Mouse (Mus musculus): ENCODE results near the gene Atad1.

Gene Atad1

DNA sequence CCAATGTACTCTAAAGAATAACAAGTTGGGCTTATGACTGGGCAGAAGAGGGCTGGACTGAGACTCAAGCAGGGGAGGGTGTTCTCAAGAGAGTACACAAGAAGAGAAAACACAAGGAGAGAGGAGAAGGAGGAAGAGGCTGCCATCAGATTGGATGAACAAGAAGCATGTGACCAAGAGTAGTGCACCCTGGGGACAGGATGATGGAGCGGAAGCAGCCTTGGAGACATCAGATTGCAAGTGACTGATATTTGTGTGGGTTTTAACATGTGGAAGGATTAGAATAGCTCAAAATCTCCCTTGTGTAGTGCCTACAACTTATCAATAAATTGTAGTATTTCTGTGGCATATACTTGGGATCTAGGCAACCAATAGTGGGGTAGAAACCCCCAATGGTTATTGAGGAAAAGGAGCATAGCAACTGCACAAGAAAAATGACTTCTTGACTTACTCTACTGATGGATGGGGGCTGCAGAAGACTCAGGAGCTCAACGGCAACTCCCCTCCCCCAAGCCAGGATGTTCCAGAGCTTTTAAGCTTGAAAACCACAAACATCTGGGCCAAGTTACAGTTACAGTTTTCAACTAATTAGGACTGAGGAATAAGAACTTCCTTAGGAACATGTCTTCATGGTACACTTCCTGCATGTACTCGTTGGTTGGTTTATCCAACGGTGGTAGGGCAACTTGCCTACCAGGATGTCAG lies 1.2 kb upstream of the Atad1 start:
- DNase-seq = peak; percentile 84

DNA sequence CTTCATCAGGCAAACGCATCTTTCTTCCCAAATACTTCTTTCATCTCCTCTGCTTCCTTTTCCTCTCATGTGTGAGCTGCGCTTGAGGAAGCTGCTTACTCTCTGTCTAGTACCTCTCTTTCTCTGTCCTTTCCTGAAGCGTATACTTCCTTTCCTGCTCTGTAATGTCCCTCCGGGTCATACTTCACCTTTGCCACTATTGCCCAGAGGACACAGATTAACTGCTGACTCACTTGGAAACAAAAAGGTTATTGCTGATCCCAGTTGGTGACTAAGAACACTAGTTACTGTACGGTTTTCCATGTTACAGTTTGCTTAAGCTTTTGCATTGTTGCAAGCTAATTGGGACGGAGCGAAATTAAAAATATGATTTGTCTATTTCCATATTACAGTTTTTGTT lies 1.7 kb downstream of the Atad1 start:
- peak; percentile 27 for DNase-seq

GRCm38 (mm10) chr19:32732922-32733321 lies 6.7 kb downstream of the Atad1 start:
- no peak for DNase-seq

DNA sequence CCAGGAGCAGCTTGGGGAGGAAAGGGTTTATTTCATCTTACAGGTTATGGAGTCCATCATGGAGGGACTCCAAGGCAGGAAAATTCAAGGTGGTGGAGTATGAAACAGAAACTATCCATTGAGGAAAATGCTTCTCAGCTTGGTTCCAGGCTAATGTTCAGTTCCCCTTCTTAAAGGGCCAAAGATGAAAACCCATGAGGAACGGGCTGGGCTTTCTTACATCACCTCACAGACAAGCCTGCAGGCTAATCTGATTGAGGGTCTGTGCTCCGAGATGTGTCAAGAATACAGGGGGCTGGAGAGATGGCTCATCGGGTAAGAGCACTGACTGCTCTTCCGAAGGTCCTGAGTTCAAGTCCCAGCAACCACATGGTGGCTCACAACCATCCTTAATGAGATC lies 9.8 kb downstream of the Atad1 start:
- peak; percentile 42 for DNase-seq

GRCm38 (mm10) chr19:32726451-32727325 lies 12.9 kb downstream of the Atad1 start:
- peak; percentile 73 for DNase-seq

GRCm38 (mm10) chr19:32723817-32724216 lies 15.8 kb downstream of the Atad1 start:
- peak; percentile 31 for DNase-seq

- DNase-seq = peak; percentile 4
Measured at GRCm38 (mm10) chr19:32720319-32720718, 19.3 kb downstream of the Atad1 start.

DNA sequence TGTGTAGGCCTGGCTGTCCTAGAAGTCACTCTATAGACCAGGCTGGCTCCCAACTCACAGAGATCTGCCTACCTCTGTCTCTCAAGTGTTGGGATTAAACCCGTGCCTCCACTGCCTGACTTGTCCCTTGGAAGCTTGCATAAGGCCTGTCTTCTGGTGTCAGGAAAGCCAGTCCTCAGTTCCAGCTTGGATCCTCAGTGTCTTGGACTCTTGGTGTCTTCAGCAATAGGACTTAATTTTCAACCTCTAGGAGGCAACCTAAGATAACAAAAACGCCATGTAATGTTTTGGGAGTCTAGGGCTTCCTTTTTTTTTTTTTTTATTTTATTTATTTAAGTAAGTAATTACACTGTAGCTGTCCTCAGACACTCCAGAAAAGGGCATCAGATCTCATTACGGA lies 22.0 kb downstream of the Atad1 start:
- DNase-seq = peak; percentile 77

GRCm38 (mm10) chr19:32715681-32716080 lies 23.9 kb downstream of the Atad1 start:
- DNase-seq = no peak

GRCm38 (mm10) chr19:32715201-32715600 lies 24.4 kb downstream of the Atad1 start:
- DNase-seq = peak; percentile 97

GRCm38 (mm10) chr19:32713471-32713870 lies 26.1 kb downstream of the Atad1 start:
- peak; percentile 84 for DNase-seq

DNA sequence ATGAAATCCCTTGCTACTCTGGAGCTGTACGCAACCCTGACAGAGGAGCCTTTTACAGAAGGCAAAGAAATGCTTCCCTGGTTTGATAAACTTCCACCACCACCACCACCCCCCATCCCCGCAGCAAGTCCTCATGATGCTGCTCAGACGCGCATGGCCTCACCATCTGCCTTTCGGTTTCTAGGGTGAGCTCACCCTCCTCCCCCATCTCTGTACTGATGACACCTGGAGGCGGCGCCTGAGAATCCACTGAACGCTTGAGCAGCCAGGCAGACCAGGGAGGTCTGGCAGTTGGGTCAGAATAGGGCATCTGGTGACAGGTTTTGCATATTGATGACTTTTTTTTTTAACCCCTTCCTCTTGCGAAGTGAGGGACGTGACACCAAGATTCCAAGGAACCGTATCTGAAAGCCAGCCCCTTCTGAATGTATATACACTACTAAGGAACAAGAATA lies 27.0 kb downstream of the Atad1 start:
- DNase-seq = peak; percentile 98

GRCm38 (mm10) chr19:32711761-32712541 lies 27.6 kb downstream of the Atad1 start:
- DNase-seq = peak; percentile 99

GRCm38 (mm10) chr19:32710288-32710687 lies 29.3 kb downstream of the Atad1 start:
- DNase-seq = peak; percentile 18

GRCm38 (mm10) chr19:32708996-32709395 lies 30.6 kb downstream of the Atad1 start:
- DNase-seq = peak; percentile 69

- DNase-seq = peak; percentile 8
Measured at GRCm38 (mm10) chr19:32702191-32702590, 37.4 kb downstream of the Atad1 start.

- no peak for DNase-seq
Measured at GRCm38 (mm10) chr19:32696674-32697073, 42.9 kb downstream of the Atad1 start.

- peak; percentile 83 for DNase-seq
Measured at GRCm38 (mm10) chr19:32689724-32690123, 49.9 kb downstream of the Atad1 start.

- peak; percentile 52 for DNase-seq
Measured at GRCm38 (mm10) chr19:32688227-32688626, 51.4 kb downstream of the Atad1 start.

- DNase-seq = peak; percentile 59
Measured at GRCm38 (mm10) chr19:32687721-32688120, 51.9 kb downstream of the Atad1 start.

DNA sequence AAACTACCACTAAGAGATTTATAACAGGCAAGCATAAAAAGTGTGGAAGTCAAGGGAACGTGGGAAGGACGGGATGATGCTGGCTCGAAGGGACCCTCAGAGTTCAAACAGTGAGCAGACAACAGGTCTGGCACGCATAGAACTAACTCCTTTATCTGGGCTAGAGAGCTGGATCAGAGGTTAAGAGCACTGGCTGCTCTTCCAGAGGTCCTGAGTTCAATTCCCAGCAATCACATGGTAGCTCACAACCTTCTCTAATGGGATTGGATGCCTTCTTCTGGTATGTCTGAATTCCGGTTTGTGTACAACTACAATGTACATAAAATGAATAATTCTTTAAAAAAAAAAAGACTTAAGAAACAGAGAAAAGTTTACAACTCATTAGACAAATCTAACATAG lies 56.5 kb downstream of the Atad1 start:
- DNase-seq = peak; percentile 59

GRCm38 (mm10) chr19:32680894-32681293 lies 58.7 kb downstream of the Atad1 start:
- DNase-seq = peak; percentile 6

GRCm38 (mm10) chr19:32675766-32676165 lies 63.8 kb downstream of the Atad1 start:
- DNase-seq = no peak
